Mouse (Mus musculus) left cerebral cortex, adult 2 months (tissue): ENCODE results near the gene Serpinb2. TPM values are rescaled to one million over a fixed set of nuclear protein-coding genes. Genes with fewer than 3 reads are reported as not detected.

Source experiments
- DNase-seq, 2 experiments: peaks; one replicate each; pipeline ENCODE4 v3.0.0; 2021 to 2022; ENCODE audit warnings: low spot score in 2 of 2, mixed read lengths in 1 of 2; ENCODE audit errors: extremely low spot score in 1 of 2
- H3K27ac ChIP-seq: fragments of 200-600 bp; 2 replicates; pipeline ENCODE4 v1.8.1; 2022
- H3K4me3 ChIP-seq: fragments of 200-600 bp; 2 replicates; pipeline ENCODE4 v1.8.1; 2022
- CTCF ChIP-seq: fragments of 200-600 bp; IDR thresholded peaks from 2 replicates; pipeline ENCODE4 v1.8.1; 2022; ENCODE audit warnings: antibody characterized with exemption, mild to moderate bottlenecking, moderate library complexity
- intact Hi-C: fragments of 180-260 bp; cut with DNase I; formaldehyde crosslinking; loops from one replicate; pipeline ENCODE4 v1.15.1; 2025
- total RNA-seq, 2 experiments: library from RNA; stranded (reverse); gene quantifications; 2 replicates each; pipeline ENCODE4 v1.2.3; 2021

Serpinb2 gene
- total RNA-seq, 2 experiments from 2014 or later: not detected

DNA sequence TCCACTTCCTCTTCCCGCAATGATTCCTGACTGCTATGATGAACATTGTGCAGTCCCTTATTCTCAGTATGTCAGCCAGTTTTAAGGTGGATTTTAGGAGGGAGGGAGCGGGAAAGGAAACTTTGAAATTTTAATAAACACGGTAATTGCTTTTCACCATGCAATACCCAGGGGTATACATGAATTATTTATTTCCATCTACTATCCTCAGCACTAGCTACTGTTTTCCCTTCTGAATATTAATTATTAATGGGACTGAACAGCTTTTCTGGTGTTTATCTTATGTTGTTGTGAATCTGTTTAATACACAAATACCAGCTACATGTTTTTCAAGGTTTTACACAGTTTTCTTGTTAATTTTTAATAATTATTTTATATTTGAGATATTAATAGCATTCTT is 73.7 kb downstream of the Serpinb2 start:
- intact Hi-C loops: loop anchor here (5.0 kb wide), 1 partner anchor 553 kb away; no protein-coding TSS in a partner anchor
- Histone ChIP-seq H3K27ac (no peak overlapping the region), H3K4me3 (no peak overlapping the region)
- DNase-seq: no peak
- TF ChIP-seq CTCF: no peak

Other genes starting within 250 kb of the Serpinb2 start
- gene Serpinb3b, start 233.1 kb upstream of the Serpinb2 start, total RNA-seq: not detected
- gene Serpinb3c, start 233.1 kb upstream of the Serpinb2 start, total RNA-seq: not detected
- not detected for gene Serpinb11, start 150.2 kb upstream of the Serpinb2 start, total RNA-seq
- not detected for gene Serpinb7, start 111.8 kb upstream of the Serpinb2 start, total RNA-seq
- 10 to 100 TPM; 16.0 to 17.7 TPM for gene Serpinb8, start 78.6 kb downstream of the Serpinb2 start, total RNA-seq